Mouse (Mus musculus) NIH3T3 (cell line): ENCODE results near the gene Olfr1047.
"Not testable (repeated sequence)": the region's sequence is repeated elsewhere in the genome, so short reads cannot be mapped to it uniquely, and the experiment has no call there.

ENCODE experiments used
- DNase-seq: peaks from one replicate; pipeline ENCODE4 v3.0.0-alpha.2; 2012; ENCODE audit warnings: low read depth

Olfr1047 gene

GRCm38 (mm10) chr2:86231301-86231700, at the start of gene Olfr1047:
Olfr1047 (minus strand) TSS chr2:86231401.
- DNase-seq, result no peak

- DNase-seq, result not testable (repeated sequence)
Measured at GRCm38 (mm10) chr2:86278988-86279387, 47.8 kb upstream of the Olfr1047 start, which contains the start of gene Olfr1051. Olfr1051 (minus strand) TSS chr2:86279088.

DNA sequence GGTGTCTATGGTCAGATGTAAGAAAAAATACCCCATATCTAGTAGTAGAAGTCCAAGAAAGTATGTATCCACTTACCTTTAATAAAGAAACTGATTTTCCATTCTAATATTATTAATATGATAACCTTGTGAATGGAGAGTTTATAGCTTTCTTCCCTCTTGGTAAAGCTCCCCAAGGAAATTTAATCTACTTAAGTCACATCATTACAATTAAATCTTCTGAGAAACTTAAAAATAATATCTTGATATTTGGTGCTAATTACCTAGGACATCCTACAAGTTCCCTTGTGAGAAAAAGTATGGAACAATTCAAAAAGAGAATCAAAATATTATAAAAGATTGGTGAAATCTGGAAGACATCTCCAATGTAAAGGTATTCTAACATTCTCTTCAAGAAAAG, 27.0 kb upstream of the Olfr1047 start, which contains the start of gene Olfr1049:
Gene Olfr1049, minus strand, starts transcription at position 101 of the 400 bp plus-strand sequence.
- DNase-seq, result not testable (repeated sequence)

- no peak for DNase-seq
Measured at GRCm38 (mm10) chr2:86240189-86240588, 9.0 kb upstream of the Olfr1047 start, which contains the start of gene Olfr1048. Olfr1048 (minus strand) TSS chr2:86240289.

DNA sequence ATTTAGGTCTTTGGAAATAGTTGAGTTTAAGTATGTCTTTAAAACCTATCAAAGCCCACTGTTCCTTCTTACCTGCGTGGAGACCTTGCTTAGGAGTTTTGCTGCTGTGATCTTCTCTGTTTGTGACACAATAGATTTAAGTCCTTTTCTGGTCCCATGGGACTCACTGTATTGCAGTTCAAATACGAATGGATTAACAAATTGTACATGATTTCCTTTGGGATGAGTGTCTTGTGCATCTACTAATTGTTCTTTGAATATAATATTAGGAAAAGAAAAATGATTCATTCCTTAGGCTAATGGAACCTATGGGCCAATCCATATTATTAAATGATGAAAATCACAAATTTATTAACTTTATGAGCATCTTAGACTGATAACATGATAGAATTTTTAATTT, 12.0 kb downstream of the Olfr1047 start, which contains the start of gene Olfr1046:
Gene Olfr1046, minus strand, starts transcription at position 101 of the 400 bp plus-strand sequence.
- DNase-seq, result no peak

- DNase-seq, result no peak
Measured at GRCm38 (mm10) chr2:86202909-86203308, 28.3 kb downstream of the Olfr1047 start, which contains the start of gene Olfr1045. Olfr1045 (minus strand) TSS chr2:86203009.

DNA sequence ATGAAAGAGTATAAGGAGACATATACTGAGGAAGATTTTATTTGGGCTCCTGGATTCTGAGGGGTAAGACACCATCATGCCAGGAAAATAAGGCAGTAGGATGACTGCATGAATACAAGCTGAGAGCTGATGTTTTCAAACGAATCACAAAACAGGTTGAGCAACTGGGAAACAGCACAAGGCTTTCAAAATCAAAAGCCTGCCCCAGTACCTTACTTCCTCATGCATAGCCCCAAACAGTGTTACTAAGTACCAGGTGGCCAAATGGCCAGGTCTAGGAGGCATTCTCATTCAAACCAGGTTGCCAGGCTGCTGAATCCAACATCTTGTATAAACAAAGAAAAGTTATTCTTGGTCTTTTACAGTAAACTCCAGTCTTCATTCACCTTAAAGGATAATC, 35.3 kb downstream of the Olfr1047 start:
- no peak for DNase-seq

GRCm38 (mm10) chr2:86185583-86185982, 45.6 kb downstream of the Olfr1047 start, which contains the start of gene Olfr52:
Olfr52 (minus strand) TSS chr2:86185683.
- DNase-seq, result no peak

DNA sequence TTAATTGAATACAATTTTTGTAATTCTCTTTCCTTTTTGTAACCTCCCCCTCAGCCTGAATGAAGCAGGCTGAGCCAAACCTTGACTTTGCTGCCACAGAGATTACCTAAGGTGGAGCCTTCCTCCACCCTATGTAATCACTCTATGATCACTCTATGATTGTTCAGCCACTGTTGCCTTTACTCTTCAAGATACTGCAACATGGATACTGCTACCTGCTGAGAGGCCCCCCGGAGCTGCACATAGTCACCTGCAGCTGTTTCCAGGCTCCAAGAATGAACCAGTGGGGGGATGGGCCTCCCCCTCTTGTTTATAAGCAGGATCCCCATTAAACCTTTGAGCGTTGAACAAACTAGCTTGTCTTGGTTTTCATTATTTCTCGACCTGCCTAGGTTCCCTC, 51.3 kb downstream of the Olfr1047 start:
- no peak for DNase-seq

DNA sequence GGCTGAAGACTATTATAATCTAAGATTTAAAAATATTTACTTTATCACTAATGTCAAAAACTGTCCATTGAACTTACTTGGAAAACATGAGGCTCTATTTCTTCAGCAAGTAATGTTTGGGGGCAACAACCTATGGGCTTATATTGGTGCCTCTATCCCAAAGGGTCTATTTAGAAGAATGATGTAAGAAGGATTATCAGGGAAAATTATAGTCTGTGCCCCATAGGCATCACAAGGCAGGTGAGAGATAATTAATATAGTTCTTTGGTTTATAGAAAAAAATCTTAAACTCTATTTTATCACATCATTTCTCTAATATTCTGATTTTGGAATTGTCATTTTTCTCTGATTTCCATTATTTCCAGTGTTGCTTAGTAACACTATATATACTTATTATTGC, 53.5 kb downstream of the Olfr1047 start, which contains the start of gene Olfr1044:
Gene Olfr1044, minus strand, starts transcription at position 101 of the 400 bp plus-strand sequence.
- DNase-seq, result no peak
